21 mouse cellular contexts compared by ENCODE assay signal in the genomic region with DNA sequence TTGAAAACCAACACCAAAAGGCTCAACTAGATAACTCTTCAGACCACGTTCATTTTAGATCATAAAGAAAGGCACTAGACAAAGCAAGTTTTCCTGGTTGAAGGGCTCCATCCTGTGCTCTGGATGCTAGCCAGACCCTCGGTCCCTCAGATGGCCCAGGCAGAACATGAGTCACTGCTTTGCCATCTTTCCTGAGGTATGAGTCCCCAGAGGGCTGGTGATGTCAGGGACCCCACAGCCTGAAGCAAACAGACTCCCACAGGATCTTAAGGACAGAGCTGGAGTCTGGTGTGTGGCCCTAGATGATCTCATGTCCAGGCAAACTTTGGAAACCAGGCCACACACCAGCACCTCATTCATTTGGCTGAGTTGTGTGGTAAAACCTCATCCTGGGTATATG.
A peak's percentile ranks its signal among the peaks of the same experiment; 100 is the strongest.
DNase-seq lines count a peak whose midpoint lies in the region; ATAC-seq and TF ChIP-seq lines count a peak whose summit lies in the region.
"Had no signal": no experiment of that assay in that cellular context is flagged by ENCODE, and none has a peak within 500 bp of the region (broad histone marks: within the 10 kb centered on the region; RNA-seq: fewer than 3 reads in every experiment).

No protein-coding gene starts in this region.

- no peak for TF ChIP-seq CTCF in Patski (IDR thresholded peaks at IDR 0.05)
- no peak for TF ChIP-seq CTCF in intestine, postnatal 0 days (IDR thresholded peaks at IDR 0.05; ENCODE audit: low read depth)

- ATAC-seq in heart, embryonic 12.5 days (ENCODE audit: insufficient number of reproducible peaks, low FRiP score): no peak
- ATAC-seq in Patski: peak; percentile 91
- no peak for ATAC-seq in intestine, postnatal 0 days
- ATAC-seq: activated CD4-positive, CD25-positive, alpha-beta regulatory T cell, adult 4 months; forebrain, embryonic 15.5 days; hindbrain, embryonic 16.5 days; intestine, embryonic 15.5 days had no signal

- H3K9ac ChIP-seq in heart, embryonic 12.5 days: no peak overlapping the region
- H3K9ac ChIP-seq in intestine, postnatal 0 days (ENCODE audit: low read depth, low read length): no peak overlapping the region
- H3K9ac ChIP-seq: embryonic facial prominence, embryonic 15.5 days; forebrain, embryonic 15.5 days; intestine, embryonic 15.5 days; liver, embryonic 13.5 days had no signal

- in situ Hi-C loops in Patski (cut with MboI; ENCODE audit: low pct_unique_long_range_greater_than_20kb): no loop called here

- H3K4me3 ChIP-seq in heart, embryonic 10.5 days: no peak overlapping the region
- H3K4me3 ChIP-seq in heart, embryonic 12.5 days: no peak overlapping the region
- no peak overlapping the region for H3K4me3 ChIP-seq in intestine, postnatal 0 days (ENCODE audit: low read depth, low read length)
- H3K4me3 ChIP-seq: embryonic facial prominence, embryonic 15.5 days; forebrain, embryonic 15.5 days; hindbrain, embryonic 10.5 days; intestine, embryonic 15.5 days; left cerebral cortex, adult 2 months; liver, embryonic 13.5 days had no signal

- H3K4me1 ChIP-seq in heart, embryonic 10.5 days: peaks cover 21% of the 10 kb centered on the region
- peaks cover 18% of the 10 kb centered on the region for H3K4me1 ChIP-seq in heart, embryonic 12.5 days (replicated peaks)
- no peaks in the 10 kb centered on the region for H3K4me1 ChIP-seq in intestine, postnatal 0 days (replicated peaks; ENCODE audit: control insufficient read depth, insufficient read depth, low read length)
- H3K4me1 ChIP-seq: forebrain, embryonic 15.5 days; liver, embryonic 13.5 days had no signal

- no peaks in the 10 kb centered on the region for H3K9me3 ChIP-seq in heart, embryonic 10.5 days
- no peaks in the 10 kb centered on the region for H3K9me3 ChIP-seq in heart, embryonic 12.5 days (replicated peaks)
- H3K9me3 ChIP-seq in intestine, postnatal 0 days (ENCODE audit: control insufficient read depth): no peaks in the 10 kb centered on the region
- H3K9me3 ChIP-seq: embryonic facial prominence, embryonic 15.5 days; forebrain, embryonic 15.5 days; hindbrain, embryonic 10.5 days; intestine, embryonic 15.5 days; liver, embryonic 13.5 days had no signal

- no peaks in the 10 kb centered on the region for H3K36me3 ChIP-seq in heart, embryonic 10.5 days
- no peaks in the 10 kb centered on the region for H3K36me3 ChIP-seq in heart, embryonic 12.5 days
- no peaks in the 10 kb centered on the region for H3K36me3 ChIP-seq in intestine, postnatal 0 days (ENCODE audit: control insufficient read depth, insufficient read depth)
- H3K36me3 ChIP-seq: embryonic facial prominence, embryonic 15.5 days; forebrain, embryonic 15.5 days; hindbrain, embryonic 10.5 days; intestine, embryonic 15.5 days; liver, embryonic 13.5 days had no signal

- CTCF ChIA-PET in Patski (lab: Charles Lee): interaction anchor here (1.3 kb wide), 1 partner anchor 13 kb away, joined by 3 read pairs; no protein-coding TSS in a partner anchor

- no peak overlapping the region for H3K4me2 ChIP-seq in heart, embryonic 12.5 days
- no peak overlapping the region for H3K4me2 ChIP-seq in intestine, postnatal 0 days (replicated peaks; ENCODE audit: low read depth)
- H3K4me2 ChIP-seq: embryonic facial prominence, embryonic 15.5 days; forebrain, embryonic 15.5 days; intestine, embryonic 15.5 days; liver, embryonic 13.5 days; midbrain, embryonic 11.5 days had no signal

- POLR2A ChIA-PET in Patski (lab: Charles Lee): no interaction called here

- 61% methylated on average over 2 of the region's 2 CpGs for WGBS in heart, embryonic 10.5 days
- WGBS in heart, embryonic 12.5 days: 37% methylated on average over 2 of the region's 2 CpGs
- WGBS in intestine, postnatal 0 days: 60% methylated on average over 2 of the region's 2 CpGs

- DNase-seq in heart, embryonic 10.5 days (ENCODE audit: low spot score): no peak
- no peak for DNase-seq in heart, adult 9 months (ENCODE audit: low spot score in 2 of 2)
- DNase-seq in heart, postnatal 4 days: peak; percentile 24
- DNase-seq in Patski (ENCODE audit: low read depth, low spot score): peak; percentile 77
- no peak for DNase-seq in layer of hippocampus, postnatal 10 days (ENCODE audit: low spot score in 2 of 2)
- DNase-seq: cerebellum, adult 9-10 months; gastrocnemius, postnatal 10 days; kidney, postnatal 36 days; liver, embryonic 13.5 days; lung, adult 2 months; lung, postnatal 14 days had no signal

- H3K27me3 ChIP-seq in heart, embryonic 10.5 days (ENCODE audit: insufficient read depth, poor library complexity, severe bottlenecking): peaks cover 42% of the 10 kb centered on the region; the same call in 1 of the 2 replicates
- H3K27me3 ChIP-seq in heart, embryonic 12.5 days (replicated peaks): peaks cover 4% of the 10 kb centered on the region; the same call in 1 of the 2 replicates
- peaks cover 6% of the 10 kb centered on the region for H3K27me3 ChIP-seq in Patski
- no peaks in the 10 kb centered on the region for H3K27me3 ChIP-seq in intestine, postnatal 0 days (replicated peaks; ENCODE audit: control insufficient read depth, insufficient read depth, low read length)
- H3K27me3 ChIP-seq: embryonic facial prominence, embryonic 15.5 days; forebrain, embryonic 15.5 days; intestine, embryonic 15.5 days had no signal

- H3K27ac ChIP-seq in heart, embryonic 10.5 days: 0 out of 2 replicates have a peak overlapping the region, but pooled peaks have one; percentile 36
- no peak overlapping the region for H3K27ac ChIP-seq in heart, embryonic 12.5 days (ENCODE audit: poor library complexity, severe bottlenecking)
- no peak overlapping the region for H3K27ac ChIP-seq in intestine, postnatal 0 days (ENCODE audit: low read depth, low read length)
- H3K27ac ChIP-seq: embryonic facial prominence, embryonic 15.5 days; forebrain, embryonic 15.5 days; hindbrain, embryonic 10.5 days; intestine, embryonic 15.5 days; left cerebral cortex, adult 2 months; liver, embryonic 13.5 days had no signal

Comparison
In these comparisons a context has a peak if more than half of its experiments do, and no peak if none do; other contexts are left out.
1. DNase-seq: peak in heart, postnatal 4 days (single experiment) and Patski (single experiment); none in heart, embryonic 10.5 days (single experiment), heart, adult 9 months (0 of 2) and layer of hippocampus, postnatal 10 days (0 of 2).